Mouse (Mus musculus): ENCODE measurements around the gene Ppp3ca. TPM values are rescaled to one million over a fixed set of nuclear protein-coding genes. Genes with fewer than 3 reads are reported as not detected.

Gene Ppp3ca
- total RNA-seq, 4 experiments from 2014 or later, result 870 to 989 (median 929) TPM

- no peak for DNase-seq (ENCODE audit: low spot score in 2 of 2)
Observed at GRCm38 (mm10) chr3:136853596-136853995, 183.7 kb downstream of the Ppp3ca start.

- DNase-seq (ENCODE audit: low spot score in 2 of 2), result no peak
Observed at GRCm38 (mm10) chr3:136855996-136856395, 186.1 kb downstream of the Ppp3ca start.

DNA sequence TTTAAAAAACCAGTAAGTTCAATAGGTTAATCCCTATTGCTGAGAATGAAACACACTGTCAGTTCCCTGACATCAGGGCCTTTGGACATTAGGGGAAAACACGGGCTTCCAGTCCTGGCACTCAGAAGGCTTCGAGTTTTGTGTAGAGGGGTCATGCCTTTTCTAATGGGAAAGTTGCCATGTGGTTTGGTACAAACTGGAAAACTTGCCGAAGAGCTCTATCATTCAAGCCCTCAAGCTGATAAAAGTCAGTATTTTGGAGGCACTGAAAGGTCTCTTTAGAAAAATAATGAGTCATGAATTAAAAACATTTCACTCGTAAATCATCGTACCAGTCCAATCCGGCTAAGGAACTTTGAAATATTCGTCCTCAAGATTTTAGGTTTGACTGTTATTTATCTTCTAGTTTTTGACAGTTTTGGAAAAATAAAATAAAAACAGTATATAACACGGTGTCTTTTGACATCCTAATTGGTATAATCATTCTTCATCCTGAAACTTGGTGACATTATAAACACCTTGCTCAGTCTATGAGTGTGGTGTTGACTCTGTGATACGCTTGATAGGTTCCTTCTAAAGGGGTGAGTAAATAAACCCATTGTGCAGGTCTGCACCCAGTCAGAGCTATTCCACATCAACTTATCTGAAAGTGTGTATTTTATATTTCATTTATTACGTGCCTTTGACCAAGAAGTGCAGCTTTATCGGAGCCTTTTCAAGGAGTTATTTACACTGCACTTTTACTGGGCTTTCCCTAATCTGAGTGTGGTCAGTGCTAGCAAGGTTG lies 192.3 kb downstream of the Ppp3ca start:
- DNase-seq (ENCODE audit: low spot score in 2 of 2), result no peak

DNA sequence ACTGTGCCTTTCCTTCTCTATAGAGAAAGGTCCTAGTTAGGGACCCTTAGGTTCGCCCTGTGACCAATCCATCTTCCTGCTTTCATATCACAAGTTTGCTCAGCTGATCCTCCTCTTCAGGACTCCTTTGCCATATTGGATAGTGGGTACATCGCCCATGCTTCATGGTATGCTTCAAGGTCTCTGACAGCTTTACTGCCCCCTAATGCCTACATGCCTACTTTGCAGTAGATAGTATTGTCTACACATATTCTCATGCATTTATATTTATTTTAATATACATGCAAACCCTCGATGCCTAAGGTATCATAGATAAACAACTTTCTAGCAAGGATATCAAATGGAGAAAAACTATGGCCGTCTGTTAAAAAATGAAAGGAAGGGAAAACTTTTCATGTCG lies 193.2 kb downstream of the Ppp3ca start:
- DNase-seq (ENCODE audit: low spot score in 2 of 2), result no peak

DNA sequence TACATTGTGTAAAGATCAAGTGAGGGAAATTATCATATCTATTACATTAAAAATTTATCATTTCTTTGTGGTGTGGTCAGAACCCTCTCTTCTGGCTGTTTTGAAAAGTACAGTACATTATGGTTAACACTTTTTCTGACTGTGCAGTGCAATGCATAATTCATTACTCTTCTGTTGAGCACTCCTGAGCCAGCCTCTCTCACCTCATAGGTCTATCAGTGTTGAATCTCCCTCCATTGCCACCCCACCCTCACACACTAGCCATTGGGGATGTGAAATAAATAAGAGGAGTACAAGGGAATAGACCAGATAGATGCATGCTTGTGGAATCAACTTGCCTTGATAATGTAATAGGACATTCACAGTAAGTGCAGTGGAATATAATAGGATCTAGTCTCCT lies 194.4 kb downstream of the Ppp3ca start:
- DNase-seq (ENCODE audit: low spot score in 2 of 2), result no peak

GRCm38 (mm10) chr3:136865176-136865859 lies 195.4 kb downstream of the Ppp3ca start:
- DNase-seq (ENCODE audit: low spot score in 2 of 2), result no peak

- no peak for DNase-seq (ENCODE audit: low spot score in 2 of 2)
Observed at GRCm38 (mm10) chr3:136866095-136866494, 196.2 kb downstream of the Ppp3ca start.

DNA sequence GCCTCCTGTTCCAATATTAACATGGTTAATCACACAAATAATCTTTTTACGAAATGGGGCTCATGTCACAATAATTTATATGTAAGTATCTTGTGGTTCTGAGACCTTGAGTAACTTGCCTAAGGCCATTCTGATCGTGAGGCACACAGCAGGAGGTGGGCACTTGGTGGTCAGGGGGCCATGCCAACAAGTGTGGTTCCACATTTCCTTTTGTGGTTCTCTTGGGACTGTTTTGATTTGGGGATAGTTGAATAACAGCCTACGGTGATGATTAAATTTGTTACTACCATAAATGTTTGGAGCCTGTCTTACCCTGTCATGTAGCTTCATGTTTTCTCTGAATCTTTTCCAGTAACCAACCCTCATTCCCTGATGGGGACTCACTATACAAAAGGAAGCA lies 196.6 kb downstream of the Ppp3ca start:
- DNase-seq (ENCODE audit: low spot score in 2 of 2), result no peak

DNA sequence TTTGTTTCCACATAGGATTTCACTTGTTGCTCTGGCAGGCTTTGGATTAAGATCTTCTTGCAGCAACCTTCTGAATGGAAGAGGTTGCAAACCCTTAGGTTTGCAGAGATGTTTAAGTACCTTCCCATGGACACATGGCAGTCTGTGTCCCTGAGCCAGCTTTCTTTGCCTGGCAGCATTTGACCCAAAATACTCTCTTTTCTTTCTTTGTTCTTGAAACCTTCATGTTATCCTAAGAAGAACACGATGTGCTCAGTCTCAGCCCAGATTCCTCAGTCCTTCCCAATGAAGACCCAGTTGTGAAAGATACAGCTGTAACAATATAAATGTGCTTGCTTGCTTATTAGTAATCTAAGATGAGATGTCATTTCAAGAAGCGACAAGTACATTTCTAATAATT lies 197.4 kb downstream of the Ppp3ca start:
- no peak for DNase-seq (ENCODE audit: low spot score in 2 of 2)

GRCm38 (mm10) chr3:136871772-136872532 lies 202.0 kb downstream of the Ppp3ca start:
- no peak for DNase-seq (ENCODE audit: low spot score in 2 of 2)

DNA sequence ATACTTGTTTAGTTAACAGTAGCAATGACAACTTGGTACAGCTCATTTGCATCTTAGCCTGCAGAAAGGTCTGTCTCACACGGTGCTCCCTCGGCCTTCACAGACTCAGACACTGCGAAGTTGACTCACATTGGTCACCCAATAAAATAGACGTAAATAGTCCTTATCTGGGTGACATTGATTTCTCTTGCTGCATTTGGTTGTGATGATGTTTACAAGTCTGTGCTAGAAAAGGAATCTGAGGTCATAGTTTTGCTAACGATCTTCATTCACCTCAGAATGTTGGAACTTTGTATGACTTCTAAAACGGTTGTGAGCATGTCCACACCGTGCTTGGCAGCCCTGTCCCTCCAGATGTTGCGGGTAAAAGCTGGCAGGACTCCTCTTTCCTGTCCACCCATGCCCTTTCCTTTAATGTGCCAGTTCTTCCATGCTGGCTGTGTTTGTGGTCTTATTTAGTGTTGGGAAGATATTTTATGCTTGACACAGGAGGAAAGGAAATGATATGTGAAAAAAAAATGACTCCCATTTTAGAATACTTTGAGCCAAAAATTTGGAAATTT lies 202.7 kb downstream of the Ppp3ca start:
- no peak for DNase-seq (ENCODE audit: low spot score in 2 of 2)

DNA sequence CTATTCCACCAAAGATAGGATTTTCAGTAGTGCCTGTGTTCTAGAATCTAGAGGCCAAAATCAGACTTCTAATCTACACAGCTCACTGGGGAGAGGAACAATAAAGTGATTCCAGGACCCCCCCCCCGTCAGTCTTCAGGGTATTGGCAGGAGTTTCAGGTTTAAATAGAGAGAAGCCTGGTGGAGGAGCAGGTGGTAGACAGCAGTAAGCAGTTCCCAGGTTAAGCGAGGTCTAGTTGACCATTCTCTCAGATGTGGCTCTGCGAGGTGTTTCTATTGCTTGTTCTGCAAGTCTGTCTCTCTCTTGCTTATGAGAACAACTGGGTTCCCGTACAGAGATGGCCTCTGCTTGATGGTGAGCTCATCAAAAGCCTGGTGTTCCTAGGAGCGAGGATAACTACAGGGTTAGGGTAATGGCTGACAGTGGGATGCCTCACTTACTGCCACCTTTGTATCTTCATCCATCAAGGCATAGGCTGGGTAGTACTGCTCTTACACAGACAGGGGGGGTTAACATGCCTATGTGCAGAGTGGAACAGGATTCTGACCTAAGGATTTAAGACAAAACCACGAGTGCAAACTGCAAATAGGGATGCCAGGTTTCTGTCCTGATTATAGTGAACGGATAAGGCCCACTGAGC lies 204.0 kb downstream of the Ppp3ca start:
- no peak for DNase-seq (ENCODE audit: low spot score in 2 of 2)

- DNase-seq (ENCODE audit: low spot score in 2 of 2), result no peak
Observed at GRCm38 (mm10) chr3:136874566-136874965, 204.6 kb downstream of the Ppp3ca start.

- DNase-seq (ENCODE audit: low spot score in 2 of 2), result no peak
Observed at GRCm38 (mm10) chr3:136887741-136888140, 217.8 kb downstream of the Ppp3ca start.

DNA sequence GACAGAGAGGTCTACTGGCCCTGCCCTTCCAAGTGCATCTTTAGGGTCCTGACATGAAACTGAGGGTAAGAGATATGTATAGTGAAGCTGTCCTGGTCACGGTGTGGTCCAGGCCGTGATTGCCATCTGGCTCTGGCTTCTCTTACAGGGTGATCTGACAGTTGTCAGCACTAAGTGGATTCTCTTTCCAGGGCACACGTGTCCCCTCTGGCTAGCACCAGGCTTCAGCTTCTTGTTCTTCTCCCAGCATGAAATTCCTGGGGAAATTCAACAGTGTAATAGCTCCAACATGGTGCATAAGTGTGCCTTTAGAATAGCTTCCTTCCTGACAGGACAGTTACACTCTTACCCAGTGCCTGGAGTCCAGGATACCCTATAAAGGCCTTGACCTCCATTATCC lies 222.2 kb downstream of the Ppp3ca start:
- DNase-seq (ENCODE audit: low spot score in 2 of 2), result no peak

GRCm38 (mm10) chr3:136893596-136894402 lies 223.9 kb downstream of the Ppp3ca start:
- DNase-seq (ENCODE audit: low spot score in 2 of 2), result no peak

DNA sequence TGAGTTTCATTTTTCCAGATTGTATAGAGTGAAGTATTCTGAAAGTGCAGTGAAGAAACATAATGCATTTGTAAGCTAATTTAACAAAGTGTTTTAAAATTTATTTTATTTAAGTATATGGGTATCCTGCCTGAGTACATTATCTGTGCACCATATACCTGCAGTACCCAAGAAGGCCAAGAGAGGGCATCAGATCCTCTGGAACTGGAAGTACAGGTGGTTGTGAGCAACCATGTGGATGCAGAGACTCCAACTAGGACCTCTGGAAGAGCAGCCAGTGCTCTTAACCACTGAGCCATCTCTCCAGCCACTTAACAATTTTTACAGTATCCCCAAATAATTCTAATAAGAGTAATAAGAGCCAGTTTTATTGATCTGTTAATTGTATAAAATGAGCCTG lies 225.6 kb downstream of the Ppp3ca start:
- DNase-seq (ENCODE audit: low spot score in 2 of 2), result no peak

GRCm38 (mm10) chr3:136896276-136896675 lies 226.4 kb downstream of the Ppp3ca start:
- no peak for DNase-seq (ENCODE audit: low spot score in 2 of 2)

DNA sequence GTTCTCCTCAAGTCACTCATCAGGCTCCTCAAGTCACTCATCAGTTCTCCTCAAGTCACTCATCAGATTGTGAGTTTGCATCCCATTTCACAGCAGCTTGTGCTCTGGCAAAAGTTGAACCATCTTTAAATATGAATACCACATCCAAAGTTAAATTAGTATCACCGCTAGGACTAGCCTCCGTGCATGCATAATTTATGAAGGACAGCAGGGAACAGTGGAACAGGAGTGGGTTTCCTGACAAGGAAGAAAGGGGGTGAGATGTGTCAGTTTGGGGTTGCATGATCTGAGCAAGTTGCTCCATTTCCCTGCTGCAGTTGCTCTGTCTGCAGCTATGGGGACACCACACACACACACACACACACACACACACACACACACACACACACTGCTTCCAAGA lies 229.8 kb downstream of the Ppp3ca start:
- no peak for DNase-seq (ENCODE audit: low spot score in 2 of 2)

- DNase-seq (ENCODE audit: low spot score in 2 of 2), result no peak
Observed at GRCm38 (mm10) chr3:136900986-136901385, 231.1 kb downstream of the Ppp3ca start.

DNA sequence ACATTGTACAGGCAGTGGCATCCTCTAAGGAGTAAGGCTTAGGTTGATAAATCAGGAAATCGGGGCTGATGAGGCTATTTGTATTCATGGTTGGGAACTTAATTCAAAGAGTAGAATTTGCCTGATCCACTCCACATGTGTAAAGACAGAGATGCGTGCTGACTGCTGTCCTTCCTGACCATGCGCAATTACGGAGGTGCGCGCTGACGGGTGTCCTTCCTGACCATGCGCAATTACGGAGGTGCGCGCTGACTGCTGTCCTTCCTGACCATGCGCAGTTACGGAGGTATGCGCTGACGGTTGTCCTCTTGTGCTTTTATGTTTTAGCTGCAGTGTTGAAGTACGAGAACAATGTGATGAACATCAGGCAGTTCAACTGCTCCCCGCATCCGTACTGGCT lies 232.9 kb downstream of the Ppp3ca start:
- no peak for DNase-seq (ENCODE audit: low spot score in 2 of 2)

All from left cerebral cortex, adult 8-10 months (tissue).